Mouse (Mus musculus): ENCODE results near the gene Zfand6.

Gene Zfand6

DNA sequence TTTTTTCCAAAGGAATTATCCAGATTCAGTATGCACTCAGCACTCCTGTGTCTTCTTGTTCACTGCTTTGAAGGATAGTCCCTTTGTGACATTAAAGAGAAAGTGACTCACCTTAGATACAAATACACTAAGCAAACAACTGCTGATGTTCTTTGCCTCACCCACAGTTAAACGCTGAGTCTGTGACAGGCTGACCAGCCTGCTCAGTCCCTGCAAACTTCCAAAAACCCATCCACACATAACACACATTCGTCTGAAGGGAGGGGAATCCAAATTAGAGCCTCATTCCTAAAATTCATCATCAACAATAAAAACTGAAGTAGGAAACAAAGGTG is 37.8 kb downstream of the Zfand6 start:
- ATAC-seq (ENCODE audit: insufficient number of reproducible peaks, low FRiP score, low TSS enrichment): no peak

DNA sequence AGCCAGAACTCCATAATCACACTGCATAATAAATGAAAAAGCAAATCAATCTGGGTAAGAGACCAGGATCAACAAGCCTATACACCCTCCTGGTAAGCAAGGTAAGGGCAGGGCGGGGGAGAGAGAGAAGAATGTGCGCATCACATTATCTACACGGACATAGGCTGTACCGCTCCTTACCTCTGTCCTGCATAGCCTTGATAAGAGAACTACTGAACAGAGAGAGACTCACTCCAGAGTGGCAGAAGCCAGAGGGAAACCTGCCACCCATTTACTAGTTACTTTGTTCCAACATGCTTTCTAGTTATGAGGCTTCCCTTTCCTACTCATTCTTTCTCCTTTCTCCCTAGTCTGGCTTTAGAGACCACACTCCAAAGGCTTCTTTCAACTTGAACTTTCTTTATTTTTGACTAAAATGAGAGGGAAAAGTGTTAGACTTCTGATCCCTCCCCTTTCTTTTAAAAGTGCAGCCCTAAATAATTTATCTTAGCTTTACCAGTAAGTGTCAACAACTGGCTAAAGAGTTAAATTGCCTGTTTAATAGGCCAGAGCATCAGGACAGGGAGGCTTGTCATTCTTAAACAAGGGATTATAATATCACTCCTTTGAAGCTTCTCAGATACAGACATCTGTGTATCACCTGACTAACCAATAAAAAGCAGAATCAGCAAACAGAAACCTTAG is 38.3 kb downstream of the Zfand6 start:
- ATAC-seq (ENCODE audit: insufficient number of reproducible peaks, low FRiP score, low TSS enrichment): no peak

DNA sequence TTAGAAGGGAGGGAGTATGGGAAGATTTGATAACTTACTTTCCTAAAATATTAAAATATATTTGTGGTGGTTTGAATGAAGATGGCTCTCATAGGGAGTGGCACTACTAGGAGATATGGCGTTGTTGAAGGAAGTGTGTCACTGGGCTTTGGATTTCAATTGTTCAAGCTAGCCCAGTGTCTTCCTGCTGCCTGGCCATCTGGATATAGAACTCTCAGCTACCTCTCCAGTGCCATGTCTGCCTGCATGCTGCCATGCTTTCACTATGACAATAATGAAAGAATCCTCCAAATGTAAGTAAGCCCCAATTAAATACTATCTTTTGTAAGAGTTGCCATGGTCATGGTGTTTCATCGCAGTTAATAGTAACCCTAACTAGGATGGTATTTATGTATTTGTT is 40.7 kb downstream of the Zfand6 start:
- ATAC-seq (ENCODE audit: insufficient number of reproducible peaks, low FRiP score, low TSS enrichment): no peak

DNA sequence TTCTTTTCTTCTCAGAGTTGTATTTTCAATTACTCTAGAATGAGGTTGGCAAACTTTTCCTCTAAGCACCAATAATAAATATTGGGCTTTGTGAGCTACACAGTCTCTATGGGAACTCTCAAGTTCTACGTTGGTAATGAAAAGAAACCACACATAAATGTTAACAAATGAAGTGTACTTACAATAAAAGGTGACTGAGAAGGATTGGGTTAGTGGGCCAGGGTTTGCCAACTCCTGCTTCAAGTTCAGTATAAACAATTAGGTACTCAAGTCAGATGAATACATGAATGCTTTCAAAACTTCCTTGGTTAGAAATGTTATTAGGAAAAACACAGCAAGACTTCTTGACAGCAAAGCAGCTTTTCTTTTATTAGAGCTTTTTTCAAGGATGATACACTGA is 43.5 kb downstream of the Zfand6 start:
- no peak for ATAC-seq (ENCODE audit: insufficient number of reproducible peaks, low FRiP score, low TSS enrichment)

DNA sequence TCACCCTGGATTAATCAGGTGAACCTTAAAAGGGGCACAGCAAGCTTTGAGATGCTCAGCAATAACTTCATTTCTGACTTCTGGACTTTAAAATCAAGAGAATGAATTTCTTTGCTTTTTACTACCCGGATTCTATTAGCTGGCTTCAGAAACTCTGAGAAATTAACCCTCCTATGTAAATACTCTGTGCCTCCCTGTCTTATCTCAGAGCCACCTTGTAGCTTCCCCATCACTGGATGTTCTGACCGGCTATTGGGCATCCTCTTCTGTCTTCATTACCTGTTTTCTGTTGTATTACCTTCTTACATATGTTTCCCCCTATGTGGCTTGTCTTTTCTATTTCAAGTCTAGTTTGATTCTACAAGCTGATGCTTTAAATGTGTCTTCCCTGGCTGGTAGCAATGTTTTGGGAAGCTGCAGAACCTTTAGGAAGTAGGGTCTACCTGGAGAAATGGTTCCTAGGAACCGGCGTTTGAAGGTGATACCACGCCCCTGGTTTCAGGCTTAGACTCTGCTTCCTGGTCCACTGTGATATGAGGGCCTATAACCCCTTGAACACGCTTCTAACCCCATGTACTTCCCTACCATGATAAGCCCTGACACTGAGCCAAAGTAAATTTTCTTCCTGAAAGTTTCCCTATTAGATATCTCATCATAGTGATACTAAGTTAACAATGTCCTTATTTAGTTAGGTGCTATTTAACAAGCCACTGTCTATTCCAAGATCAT is 46.3 kb downstream of the Zfand6 start:
- ATAC-seq (ENCODE audit: insufficient number of reproducible peaks, low FRiP score, low TSS enrichment): no peak

DNA sequence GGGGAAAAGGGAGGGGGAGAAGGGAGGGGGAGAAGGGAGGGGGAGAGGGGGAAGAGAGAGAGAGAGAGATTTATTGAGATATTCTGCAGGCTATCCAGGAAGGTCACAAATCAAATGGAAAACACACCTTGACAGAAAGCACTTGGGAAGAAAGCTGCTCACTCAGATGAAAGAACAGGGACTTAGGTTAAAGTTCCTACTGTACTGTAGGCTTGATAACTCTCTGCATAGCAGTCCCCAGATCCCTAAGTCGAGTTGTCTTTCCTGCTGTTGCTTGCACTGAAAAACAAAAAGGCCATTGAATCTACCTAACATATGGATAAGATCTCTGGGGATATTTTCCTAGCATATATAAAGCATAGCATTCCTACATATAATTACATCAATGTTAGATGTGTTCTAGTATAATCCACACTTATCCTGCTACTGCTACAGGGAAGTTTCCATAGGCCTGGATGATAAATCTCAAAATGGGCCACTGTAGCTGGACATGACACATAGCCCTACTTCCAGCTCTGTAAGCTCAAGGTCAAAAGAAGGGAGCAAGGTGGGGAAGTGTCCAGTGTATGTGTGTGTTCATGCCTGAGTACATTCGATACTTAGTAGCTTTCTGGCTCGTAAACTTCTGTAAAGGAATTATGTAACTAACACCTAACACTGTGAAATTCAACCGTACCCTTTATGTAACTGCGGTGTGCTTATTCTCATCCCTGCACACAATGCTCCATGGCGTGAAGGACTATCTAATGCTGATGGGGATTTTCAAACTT is 47.4 kb downstream of the Zfand6 start:
- ATAC-seq (ENCODE audit: insufficient number of reproducible peaks, low FRiP score, low TSS enrichment): no peak

DNA sequence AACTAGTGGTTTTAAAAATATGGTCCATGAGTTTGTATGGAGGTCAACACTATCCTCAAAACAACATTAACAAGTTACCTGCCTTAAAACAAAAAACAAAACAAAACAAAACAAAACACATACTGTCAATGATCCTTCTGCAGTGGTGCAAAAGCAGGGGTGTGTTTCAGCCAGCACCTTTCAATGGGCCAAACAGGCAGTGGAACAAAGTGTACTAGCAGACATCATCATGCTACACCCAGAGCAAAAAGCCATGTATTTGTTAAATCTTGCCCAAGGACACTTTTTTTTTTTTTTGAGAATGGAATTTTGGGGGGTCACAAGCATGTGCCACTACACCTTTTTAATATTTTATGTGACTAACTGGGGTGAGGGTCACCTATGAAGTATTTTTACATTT is 52.8 kb downstream of the Zfand6 start:
- ATAC-seq (ENCODE audit: insufficient number of reproducible peaks, low FRiP score, low TSS enrichment): no peak

DNA sequence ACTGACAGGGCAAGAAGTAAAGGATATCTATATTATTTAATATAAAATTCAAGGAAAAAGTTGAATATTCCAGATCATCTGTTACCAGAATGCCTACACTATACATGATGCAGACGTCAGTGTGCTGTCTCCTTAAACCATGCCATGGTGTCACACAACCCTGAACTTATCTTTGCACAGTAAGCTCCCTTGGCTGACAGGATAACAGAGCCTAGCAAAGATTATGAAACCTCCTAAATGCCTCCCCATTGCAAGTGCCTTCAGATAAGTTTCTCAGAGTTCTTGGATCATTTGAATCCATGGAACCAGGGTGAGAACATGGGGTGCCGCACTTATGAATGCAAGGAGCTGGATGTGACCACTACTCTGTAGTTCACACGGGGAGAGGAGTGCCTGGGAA is 57.9 kb downstream of the Zfand6 start:
- ATAC-seq (ENCODE audit: insufficient number of reproducible peaks, low FRiP score, low TSS enrichment): no peak

DNA sequence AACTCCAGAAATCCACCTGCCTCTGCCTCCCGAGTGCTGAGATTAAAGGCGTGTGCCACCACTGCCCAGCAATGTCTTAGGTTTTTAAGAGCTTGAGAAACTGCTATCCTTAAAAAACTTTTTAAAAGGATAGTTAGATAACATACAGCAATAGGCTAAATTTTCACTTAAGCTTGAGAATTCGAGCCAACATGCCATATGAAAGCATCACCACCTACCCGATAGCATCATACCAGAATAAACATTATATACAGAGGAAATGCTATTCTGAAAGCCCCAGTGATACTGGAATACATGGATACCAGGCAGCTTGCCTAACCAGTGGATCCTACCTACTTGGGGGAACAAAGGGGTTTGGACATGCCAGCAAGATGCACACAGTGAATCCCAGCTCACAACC is 66.0 kb downstream of the Zfand6 start:
- no peak for ATAC-seq (ENCODE audit: insufficient number of reproducible peaks, low FRiP score, low TSS enrichment)

DNA sequence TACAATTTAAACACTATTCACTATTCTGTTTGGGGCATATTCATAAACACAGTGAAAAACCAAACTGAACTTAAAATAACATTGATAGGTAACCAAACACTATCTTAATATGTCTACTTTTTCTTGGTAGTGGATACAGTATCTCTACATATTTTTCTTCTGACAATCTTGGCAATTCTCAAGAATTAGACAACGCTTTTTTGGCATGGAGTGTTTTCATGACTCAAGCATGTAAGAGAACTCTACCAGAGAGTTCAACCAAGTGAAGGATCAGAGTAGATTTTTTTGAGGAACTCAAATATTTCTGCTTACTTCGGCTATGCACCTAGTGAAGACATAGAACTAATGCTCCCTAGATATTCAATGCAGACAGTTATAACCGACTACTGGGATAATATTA is 68.8 kb downstream of the Zfand6 start:
- ATAC-seq (ENCODE audit: insufficient number of reproducible peaks, low FRiP score, low TSS enrichment): no peak

DNA sequence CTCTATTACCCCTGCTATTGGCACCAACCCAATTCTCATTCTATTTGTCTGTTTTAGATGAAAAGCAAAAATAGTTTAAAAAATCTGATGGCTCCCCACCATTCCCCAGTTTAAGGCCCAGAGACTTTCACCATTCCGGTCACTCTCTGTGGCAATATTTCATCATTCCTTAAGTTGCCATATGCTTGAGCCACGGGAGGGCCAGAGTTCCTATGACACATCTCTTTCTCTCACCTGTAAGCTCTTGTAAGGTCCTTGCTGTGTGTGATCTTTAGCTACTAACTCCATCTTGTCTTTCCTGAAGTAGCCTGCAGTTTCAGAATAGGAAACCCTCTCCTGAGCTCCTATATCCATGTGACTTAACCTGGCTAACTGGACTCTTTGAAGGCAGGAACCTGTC is 70.8 kb downstream of the Zfand6 start:
- peak; percentile 52; the same call in 1 of the 2 replicates for ATAC-seq (ENCODE audit: insufficient number of reproducible peaks, low FRiP score, low TSS enrichment)

DNA sequence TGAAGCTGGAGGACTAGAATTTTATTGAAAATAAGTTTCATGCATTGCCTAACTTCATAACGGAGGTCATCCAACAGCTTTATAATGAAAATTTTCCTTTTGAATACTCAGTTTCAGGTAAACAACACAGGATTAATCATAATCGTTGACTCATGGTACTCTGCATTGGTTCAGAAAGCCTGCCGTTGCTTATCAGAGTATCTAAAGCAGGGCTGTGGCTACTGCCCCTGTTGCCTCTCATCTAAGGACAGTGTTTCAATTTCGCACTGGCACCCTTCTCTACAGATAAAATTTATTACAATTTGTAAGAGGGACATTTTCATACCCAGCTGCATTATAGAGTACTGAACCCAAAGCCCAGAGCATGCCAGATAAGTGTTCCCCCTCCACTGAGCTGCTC is 77.3 kb downstream of the Zfand6 start:
- no peak for ATAC-seq (ENCODE audit: insufficient number of reproducible peaks, low FRiP score, low TSS enrichment)

DNA sequence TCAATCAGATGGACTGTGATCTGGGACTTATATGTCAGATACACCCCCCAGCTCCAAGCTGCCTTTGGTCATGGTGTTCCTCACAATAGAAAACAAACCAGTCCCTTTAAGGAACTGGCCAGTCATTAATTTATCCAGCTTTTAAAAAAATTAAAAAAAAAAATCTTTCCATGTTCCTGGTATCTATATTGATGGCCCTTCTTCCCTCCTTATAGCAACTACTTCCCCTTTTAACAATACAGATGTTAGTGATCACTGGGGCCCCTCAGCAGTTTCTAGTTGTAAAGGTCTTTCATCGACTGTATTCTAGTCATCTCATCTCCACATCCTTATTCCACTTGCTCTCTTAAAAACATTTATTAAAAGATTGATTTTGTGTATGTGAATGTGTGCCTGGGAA is 78.2 kb downstream of the Zfand6 start:
- no peak for ATAC-seq (ENCODE audit: insufficient number of reproducible peaks, low FRiP score, low TSS enrichment)

DNA sequence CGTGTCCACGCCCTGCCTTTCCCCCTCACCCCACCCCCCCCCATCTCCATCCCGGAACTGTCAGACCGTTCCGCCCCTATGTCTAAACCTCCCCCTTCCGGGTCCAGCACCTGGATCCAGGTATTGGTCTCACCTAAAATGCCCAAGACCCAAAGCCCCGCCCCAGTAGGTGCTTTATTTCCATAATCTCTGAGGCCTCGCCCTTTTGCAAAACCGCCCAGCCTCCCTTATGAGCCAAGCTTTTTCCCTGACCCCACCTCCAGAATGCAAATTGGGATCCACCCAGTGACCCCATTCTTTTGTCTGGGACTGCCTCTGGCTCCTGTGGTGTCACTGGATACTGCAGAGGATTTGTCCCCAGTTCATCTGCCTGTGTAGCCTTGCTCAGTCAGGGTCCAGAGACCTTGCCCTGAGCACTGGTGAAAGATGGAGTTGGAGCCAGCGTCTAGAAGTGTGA is 83.4 kb downstream of the Zfand6 start, which contains the start of gene Fah:
TSS of gene Fah (minus strand) at position 430 of the 457 bp plus-strand sequence.
- peak; percentile 66 for ATAC-seq (ENCODE audit: insufficient number of reproducible peaks, low FRiP score, low TSS enrichment)

DNA sequence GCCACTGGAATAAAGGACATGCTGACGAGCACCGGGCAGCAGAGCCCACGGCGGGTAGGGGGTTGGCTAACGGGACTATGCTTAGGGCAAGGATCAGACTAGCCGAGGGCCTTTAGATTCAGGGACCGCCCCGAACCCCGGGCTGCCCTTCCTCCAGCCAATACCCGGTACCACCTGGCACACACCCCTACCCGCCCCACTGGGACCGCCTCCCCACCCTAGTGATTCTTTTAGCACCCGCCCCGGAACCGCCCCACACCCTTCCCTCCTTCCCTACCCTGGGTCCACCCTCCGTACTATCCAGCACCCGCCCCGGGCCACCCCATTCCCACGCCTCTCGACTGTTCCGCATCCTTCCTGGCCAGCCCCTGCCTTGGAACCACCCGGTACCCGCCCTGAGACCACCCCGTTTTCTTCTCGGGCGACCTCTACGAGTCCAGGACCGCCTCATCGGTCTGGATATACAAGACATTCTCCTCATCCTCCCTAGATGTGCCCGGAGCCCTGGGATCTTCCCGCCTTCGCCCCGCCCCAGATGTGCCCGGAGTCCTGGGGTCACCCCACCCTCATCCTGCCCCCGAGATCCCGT is 84.0 kb downstream of the Zfand6 start:
- peak; percentile 83 for ATAC-seq (ENCODE audit: insufficient number of reproducible peaks, low FRiP score, low TSS enrichment)

DNA sequence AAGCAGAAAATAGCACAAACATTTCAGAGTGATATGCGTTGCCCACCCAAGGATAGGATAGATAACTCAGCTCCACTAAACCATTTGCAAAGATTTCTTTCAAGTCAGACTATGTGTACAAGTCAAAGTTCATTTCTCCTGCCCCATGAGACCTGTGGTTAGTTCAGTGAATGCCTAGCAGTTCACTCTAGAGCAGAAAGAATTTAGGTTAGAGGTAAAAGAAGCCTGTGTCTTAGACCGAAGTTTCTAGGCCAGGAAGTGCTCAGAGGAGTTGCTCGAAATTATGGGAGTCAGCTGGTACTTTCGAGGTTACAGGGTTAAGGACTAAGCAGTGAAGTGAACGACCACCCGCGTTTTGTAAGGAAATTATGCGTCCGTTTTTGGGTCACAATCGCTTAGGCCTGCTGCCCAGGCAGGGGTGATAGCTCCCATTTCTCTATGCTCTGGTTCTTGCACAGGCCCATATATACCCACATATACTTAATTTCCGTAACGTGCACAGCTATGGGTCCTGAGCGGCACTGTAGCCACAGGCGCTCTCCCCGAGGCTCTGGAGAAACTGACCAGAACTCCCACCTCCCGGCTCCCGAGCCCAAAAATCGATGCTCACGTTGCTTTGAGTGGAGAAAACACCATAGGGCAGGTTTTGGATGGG is 84.6 kb downstream of the Zfand6 start:
- peak; percentile 29; the same call in 1 of the 2 replicates for ATAC-seq (ENCODE audit: insufficient number of reproducible peaks, low FRiP score, low TSS enrichment)

DNA sequence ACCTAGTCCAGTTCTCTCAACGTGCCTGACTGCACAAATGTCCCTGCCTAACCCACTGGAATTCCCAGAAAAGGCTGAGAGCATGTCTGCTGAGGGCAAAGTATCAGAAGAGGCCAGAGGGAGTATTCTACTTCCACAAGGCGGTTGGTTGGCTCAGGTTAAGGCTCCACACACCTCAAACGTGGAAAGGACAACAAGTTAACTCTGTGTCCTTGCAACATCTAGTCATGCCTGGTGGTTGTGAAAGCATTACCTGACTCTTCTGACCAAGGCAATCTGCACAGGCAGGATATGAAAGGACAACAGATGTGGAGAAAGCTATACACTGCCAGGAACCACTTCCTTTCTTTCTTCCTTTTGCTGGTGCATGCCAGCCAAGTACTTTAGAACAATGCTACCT is 85.3 kb downstream of the Zfand6 start:
- no peak for ATAC-seq (ENCODE audit: insufficient number of reproducible peaks, low FRiP score, low TSS enrichment)

DNA sequence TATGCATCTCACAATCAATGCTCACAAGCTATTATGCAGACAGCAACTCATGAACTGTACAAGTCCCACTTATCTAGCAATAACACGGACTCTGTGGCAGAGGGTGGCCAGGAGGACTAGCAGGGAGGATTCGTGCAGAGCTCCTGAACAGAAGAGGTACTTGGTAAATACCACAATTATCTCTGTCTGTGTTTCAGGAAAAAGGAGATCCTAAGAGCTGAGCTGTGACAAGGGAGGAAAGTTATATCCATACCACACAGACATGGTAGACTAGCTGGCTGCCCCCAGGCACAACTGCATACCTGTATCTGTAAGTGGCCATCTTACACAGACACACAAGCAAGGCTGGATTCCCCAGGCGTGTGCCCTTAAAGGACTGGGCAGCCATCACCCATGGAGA is 88.4 kb downstream of the Zfand6 start:
- no peak for ATAC-seq (ENCODE audit: insufficient number of reproducible peaks, low FRiP score, low TSS enrichment)

DNA sequence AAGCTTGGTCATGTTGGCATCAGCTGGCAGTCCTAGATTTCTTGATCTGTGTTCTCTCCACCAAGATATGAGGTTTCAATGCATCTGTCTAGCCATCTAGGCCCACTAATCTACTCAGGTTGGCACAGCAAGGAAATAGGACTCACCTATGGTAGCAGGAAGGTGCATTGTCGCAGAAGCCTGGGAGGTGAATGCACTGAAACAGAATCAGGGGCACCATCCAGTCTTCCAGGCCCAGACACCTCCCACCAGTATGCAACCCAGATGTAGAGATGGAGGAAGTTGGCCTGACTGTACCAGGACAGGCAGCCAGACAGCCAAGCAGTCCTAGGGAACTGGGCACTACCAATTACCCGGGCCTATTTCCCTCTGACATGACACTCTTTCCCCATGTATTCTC is 89.1 kb downstream of the Zfand6 start:
- ATAC-seq (ENCODE audit: insufficient number of reproducible peaks, low FRiP score, low TSS enrichment): no peak

DNA sequence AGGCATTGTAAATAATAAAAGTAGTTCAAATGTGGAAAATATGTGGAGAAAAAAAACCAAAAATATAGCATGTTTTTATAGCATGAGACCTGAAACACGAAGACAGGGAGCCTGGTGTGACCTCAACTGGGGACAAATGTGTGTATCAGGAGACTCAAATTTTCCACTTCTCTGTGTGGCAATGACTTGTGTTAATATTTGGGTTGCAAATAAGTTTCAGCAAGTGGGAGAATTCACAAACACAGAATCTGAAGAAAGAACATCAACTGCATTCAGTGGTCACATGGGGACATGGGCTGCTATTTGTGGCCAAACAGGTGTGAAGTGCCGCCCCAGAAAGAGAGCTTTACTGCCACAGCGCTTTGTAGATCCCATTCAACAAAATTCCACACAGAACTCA is 93.1 kb downstream of the Zfand6 start:
- no peak for ATAC-seq (ENCODE audit: insufficient number of reproducible peaks, low FRiP score, low TSS enrichment)

Data from cerebellum, adult (tissue).